Mouse (Mus musculus) heart, postnatal 10 days (tissue): ENCODE measurements around the gene Smpdl3b. TPM values are rescaled to one million over a fixed set of nuclear protein-coding genes. Genes with fewer than 3 reads are reported as not detected.
A peak's percentile ranks its signal among the peaks of the same experiment; 100 is the strongest.

Experiments used
- DNase-seq, 2 experiments: peaks; one replicate each; pipeline ENCODE4 v3.0.0; 2021
- intact Hi-C: fragments of 180-260 bp; cut with DNase I; formaldehyde crosslinking; loops from one replicate; pipeline ENCODE4 v1.15.1; 2025
- total RNA-seq, 2 experiments: library from RNA; stranded (reverse); gene quantifications; 2 replicates each; pipeline ENCODE4 v1.2.3; 2021

Gene Smpdl3b
- total RNA-seq, 2 experiments from 2014 or later, result 1.2 TPM

GRCm38 (mm10) chr4:132735894-132736293 is 21.2 kb downstream of the Smpdl3b start:
- no peak for DNase-seq
- intact Hi-C loops, result no loop called here

- intact Hi-C loops, result no loop called here
- DNase-seq, result no peak
These were observed 21.7 kb downstream of the Smpdl3b start for GRCm38 (mm10) chr4:132735389-132735788.

- no peak for DNase-seq
- intact Hi-C loops, result no loop called here
These were observed 22.3 kb downstream of the Smpdl3b start for GRCm38 (mm10) chr4:132734766-132735165.

GRCm38 (mm10) chr4:132733071-132733770 is 23.8 kb downstream of the Smpdl3b start:
- no peak for DNase-seq
- intact Hi-C loops, result no loop called here

GRCm38 (mm10) chr4:132732148-132732684 is 24.8 kb downstream of the Smpdl3b start, which contains the start of gene Xkr8:
Gene Xkr8, minus strand, starts transcription at chr4:132732546.
- intact Hi-C loops, result no loop called here
- peak; percentile 90 to 93 for DNase-seq

- intact Hi-C loops, result no loop called here
These were observed 25.4 kb downstream of the Smpdl3b start for GRCm38 (mm10) chr4:132731616-132732015.

GRCm38 (mm10) chr4:132728233-132728632 is 28.8 kb downstream of the Smpdl3b start:
- intact Hi-C loops, result no loop called here
- DNase-seq, result no peak

More at GRCm38 (mm10) chr4:132731616-132732015, 25.4 kb downstream of the Smpdl3b start:
- no peak for DNase-seq

GRCm38 (mm10) chr4:132718251-132718650 is 38.8 kb downstream of the Smpdl3b start:
- intact Hi-C loops, result no loop called here
- DNase-seq, result no peak

GRCm38 (mm10) chr4:132713181-132713580 is 43.9 kb downstream of the Smpdl3b start:
- no peak for DNase-seq
- intact Hi-C loops, result no loop called here

- DNase-seq, result no peak
- intact Hi-C loops, result no loop called here
These were observed 50.2 kb downstream of the Smpdl3b start for GRCm38 (mm10) chr4:132706885-132707284.

GRCm38 (mm10) chr4:132702076-132702475 is 55.0 kb downstream of the Smpdl3b start:
- intact Hi-C loops, result no loop called here
- no peak for DNase-seq

- DNase-seq, result no peak
- intact Hi-C loops, result no loop called here
These were observed 63.7 kb downstream of the Smpdl3b start for GRCm38 (mm10) chr4:132693366-132693765.

GRCm38 (mm10) chr4:132689634-132690033 is 67.4 kb downstream of the Smpdl3b start:
- DNase-seq, result no peak
- intact Hi-C loops, result no loop called here

Other genes starting within 250 kb of the Smpdl3b start
- 1 to 10 TPM; 4.5 to 5.5 TPM for gene Sesn2, start 246.8 kb downstream of the Smpdl3b start, total RNA-seq
- gene Atpif1, start 223.6 kb downstream of the Smpdl3b start, total RNA-seq, result 100 to 1,000 TPM; 546 to 631 TPM
- 10 to 100 TPM; 71.0 to 77.5 TPM for gene Dnajc8, start 221.7 kb downstream of the Smpdl3b start, total RNA-seq
- 1 to 10 TPM; 1.1 to 1.7 TPM for gene Ptafr, start 193.2 kb downstream of the Smpdl3b start, total RNA-seq
- gene Eya3, start 118.3 kb downstream of the Smpdl3b start, total RNA-seq, result 10 to 100 TPM; 33.4 to 41.1 TPM
- gene Xkr8, start 24.7 kb downstream of the Smpdl3b start, total RNA-seq, result 1 to 10 TPM; 2.1 to 4.0 TPM
- 10 to 100 TPM; 17.3 to 20.4 TPM for gene Rpa2, start 11.1 kb upstream of the Smpdl3b start, total RNA-seq
- gene Themis2, start 39.1 kb upstream of the Smpdl3b start, total RNA-seq, result 1 to 10 TPM; 2.6 to 3.3 TPM
- gene Ppp1r8, start 85.9 kb upstream of the Smpdl3b start, total RNA-seq, result 10 to 100 TPM; 24.1 to 28.0 TPM
- gene Stx12, start 127.3 kb upstream of the Smpdl3b start, total RNA-seq, result 10 to 100 TPM; 47.0 to 49.9 TPM
- 10 to 100 TPM; 40.7 to 43.5 TPM for gene Fam76a, start 165.3 kb upstream of the Smpdl3b start, total RNA-seq
- under 1 TPM; 0.19 to 0.40 TPM for gene Fgr, start 216.8 kb upstream of the Smpdl3b start, total RNA-seq